Mouse (Mus musculus): ENCODE measurements around the gene Mpzl1. TPM values are rescaled to one million over a fixed set of nuclear protein-coding genes. Genes with fewer than 3 reads are reported as not detected.

The Mpzl1 gene
- polyA plus RNA-seq, 1 experiment from 2014 or later: 159 TPM

- no peaks in the 10 kb centered on the region for H3K9me3 ChIP-seq (replicated peaks; ENCODE audit: control insufficient read depth, low read length)
- no peak for ATAC-seq
Measured at GRCm38 (mm10) chr1:165661725-165662124, 27.4 kb upstream of the Mpzl1 start.

GRCm38 (mm10) chr1:165661191-165661590, 26.9 kb upstream of the Mpzl1 start:
- ATAC-seq: no peak
- H3K27me3 ChIP-seq (replicated peaks; ENCODE audit: control insufficient read depth, insufficient read depth, low read length): no peaks in the 10 kb centered on the region
- WGBS: 65% methylated on average over 3 of the region's 3 CpGs

More at GRCm38 (mm10) chr1:165661725-165662124, 27.4 kb upstream of the Mpzl1 start:
- H3K27me3 ChIP-seq (replicated peaks; ENCODE audit: control insufficient read depth, insufficient read depth, low read length): no peaks in the 10 kb centered on the region
- DNase-seq (ENCODE audit: low spot score): no peak
- 85% methylated on average over 6 of the region's 6 CpGs for WGBS
- peaks cover 7% of the 10 kb centered on the region; the same call in 1 of the 2 replicates for H3K4me1 ChIP-seq (ENCODE audit: control insufficient read depth, insufficient read depth, low read length)
- H3K4me2 ChIP-seq (ENCODE audit: low read length): no peak overlapping the region
- no peak overlapping the region for H3K27ac ChIP-seq (ENCODE audit: low read depth, low read length)
- H3K36me3 ChIP-seq (ENCODE audit: control insufficient read depth, insufficient read depth, low read length): no peaks in the 10 kb centered on the region
- H3K9ac ChIP-seq (ENCODE audit: low read length): no peak overlapping the region
- no peak overlapping the region for H3K4me3 ChIP-seq (ENCODE audit: low read depth, low read length)

GRCm38 (mm10) chr1:165660774-165661173, 26.4 kb upstream of the Mpzl1 start:
- ATAC-seq: peak; percentile 43
- peak; percentile 88 for DNase-seq (ENCODE audit: low spot score)
- Histone ChIP-seq H3K4me3 (ENCODE audit: low read depth, low read length) (no peak overlapping the region), H3K27me3 (replicated peaks; ENCODE audit: control insufficient read depth, insufficient read depth, low read length) (no peaks in the 10 kb centered on the region), H3K36me3 (ENCODE audit: control insufficient read depth, insufficient read depth, low read length) (no peaks in the 10 kb centered on the region), H3K9me3 (replicated peaks; ENCODE audit: control insufficient read depth, low read length) (no peaks in the 10 kb centered on the region), H3K27ac (ENCODE audit: low read depth, low read length) (no peak overlapping the region), H3K4me1 (ENCODE audit: control insufficient read depth, insufficient read depth, low read length) (peaks cover 7% of the 10 kb centered on the region; the same call in 1 of the 2 replicates), H3K9ac (ENCODE audit: low read length) (no peak overlapping the region), H3K4me2 (ENCODE audit: low read length) (no peak overlapping the region)
- WGBS: 15% methylated on average over 4 of the region's 4 CpGs

More at GRCm38 (mm10) chr1:165661191-165661590, 26.9 kb upstream of the Mpzl1 start:
- H3K4me2 ChIP-seq (ENCODE audit: low read length): no peak overlapping the region
- DNase-seq (ENCODE audit: low spot score): no peak
- no peaks in the 10 kb centered on the region for H3K36me3 ChIP-seq (ENCODE audit: control insufficient read depth, insufficient read depth, low read length)
- no peak overlapping the region for H3K4me3 ChIP-seq (ENCODE audit: low read depth, low read length)
- no peaks in the 10 kb centered on the region for H3K9me3 ChIP-seq (replicated peaks; ENCODE audit: control insufficient read depth, low read length)
- H3K4me1 ChIP-seq (ENCODE audit: control insufficient read depth, insufficient read depth, low read length): peaks cover 7% of the 10 kb centered on the region; the same call in 1 of the 2 replicates
- no peak overlapping the region for H3K27ac ChIP-seq (ENCODE audit: low read depth, low read length)
- H3K9ac ChIP-seq (ENCODE audit: low read length): no peak overlapping the region

- WGBS: 28% methylated on average over 5 of the region's 5 CpGs
- ATAC-seq (peak; percentile 77), DNase-seq (ENCODE audit: low spot score) (peak; percentile 80)
- Histone ChIP-seq H3K36me3 (ENCODE audit: control insufficient read depth, insufficient read depth, low read length) (no peaks in the 10 kb centered on the region), H3K4me3 (ENCODE audit: low read depth, low read length) (no peak overlapping the region), H3K4me2 (ENCODE audit: low read length) (no peak overlapping the region), H3K27me3 (replicated peaks; ENCODE audit: control insufficient read depth, insufficient read depth, low read length) (no peaks in the 10 kb centered on the region), H3K9ac (ENCODE audit: low read length) (no peak overlapping the region), H3K27ac (ENCODE audit: low read depth, low read length) (no peak overlapping the region), H3K9me3 (replicated peaks; ENCODE audit: control insufficient read depth, low read length) (no peaks in the 10 kb centered on the region), H3K4me1 (ENCODE audit: control insufficient read depth, insufficient read depth, low read length) (peaks cover 7% of the 10 kb centered on the region; the same call in 1 of the 2 replicates)
Measured at GRCm38 (mm10) chr1:165658602-165659001, 24.3 kb upstream of the Mpzl1 start.

- ATAC-seq (no peak), DNase-seq (ENCODE audit: low spot score) (no peak)
- 92% methylated on average over 14 of the region's 14 CpGs for WGBS
- Histone ChIP-seq H3K4me2 (ENCODE audit: low read length) (no peak overlapping the region), H3K4me3 (ENCODE audit: low read depth, low read length) (no peak overlapping the region), H3K9me3 (replicated peaks; ENCODE audit: control insufficient read depth, low read length) (no peaks in the 10 kb centered on the region), H3K27ac (ENCODE audit: low read depth, low read length) (no peak overlapping the region), H3K9ac (ENCODE audit: low read length) (no peak overlapping the region), H3K36me3 (ENCODE audit: control insufficient read depth, insufficient read depth, low read length) (no peaks in the 10 kb centered on the region), H3K4me1 (ENCODE audit: control insufficient read depth, insufficient read depth, low read length) (no peaks in the 10 kb centered on the region), H3K27me3 (replicated peaks; ENCODE audit: control insufficient read depth, insufficient read depth, low read length) (no peaks in the 10 kb centered on the region)
Measured at GRCm38 (mm10) chr1:165655482-165655881, 21.1 kb upstream of the Mpzl1 start.

- H3K27ac ChIP-seq (ENCODE audit: low read depth, low read length): no peak overlapping the region
- ATAC-seq (no peak), DNase-seq (ENCODE audit: low spot score) (no peak)
- no peaks in the 10 kb centered on the region for H3K27me3 ChIP-seq (replicated peaks; ENCODE audit: control insufficient read depth, insufficient read depth, low read length)
- no peaks in the 10 kb centered on the region for H3K36me3 ChIP-seq (ENCODE audit: control insufficient read depth, insufficient read depth, low read length)
- no peak overlapping the region for H3K9ac ChIP-seq (ENCODE audit: low read length)
- no peaks in the 10 kb centered on the region for H3K9me3 ChIP-seq (replicated peaks; ENCODE audit: control insufficient read depth, low read length)
- no peak overlapping the region for H3K4me2 ChIP-seq (ENCODE audit: low read length)
- 76% methylated on average over 6 of the region's 6 CpGs for WGBS
- H3K4me3 ChIP-seq (ENCODE audit: low read depth, low read length): no peak overlapping the region
- H3K4me1 ChIP-seq (ENCODE audit: control insufficient read depth, insufficient read depth, low read length): no peaks in the 10 kb centered on the region
Measured at GRCm38 (mm10) chr1:165655022-165655421, 20.7 kb upstream of the Mpzl1 start.

- Histone ChIP-seq H3K9me3 (replicated peaks; ENCODE audit: control insufficient read depth, low read length) (no peaks in the 10 kb centered on the region), H3K9ac (ENCODE audit: low read length) (no peak overlapping the region), H3K36me3 (ENCODE audit: control insufficient read depth, insufficient read depth, low read length) (no peaks in the 10 kb centered on the region), H3K4me1 (ENCODE audit: control insufficient read depth, insufficient read depth, low read length) (no peaks in the 10 kb centered on the region), H3K4me2 (ENCODE audit: low read length) (no peak overlapping the region), H3K4me3 (ENCODE audit: low read depth, low read length) (no peak overlapping the region), H3K27ac (ENCODE audit: low read depth, low read length) (no peak overlapping the region), H3K27me3 (replicated peaks; ENCODE audit: control insufficient read depth, insufficient read depth, low read length) (no peaks in the 10 kb centered on the region)
- DNase-seq (ENCODE audit: low spot score): no peak
- WGBS: 90% methylated on average over 14 of the region's 14 CpGs
- ATAC-seq: no peak
Measured at GRCm38 (mm10) chr1:165653126-165653885, 19.0 kb upstream of the Mpzl1 start.

GRCm38 (mm10) chr1:165652507-165652906, 18.2 kb upstream of the Mpzl1 start:
- DNase-seq (ENCODE audit: low spot score) (no peak), ATAC-seq (no peak)
- H3K36me3 ChIP-seq (ENCODE audit: control insufficient read depth, insufficient read depth, low read length): no peaks in the 10 kb centered on the region
- no peak overlapping the region for H3K4me3 ChIP-seq (ENCODE audit: low read depth, low read length)
- WGBS: 73% methylated on average over 2 of the region's 2 CpGs
- H3K9me3 ChIP-seq (replicated peaks; ENCODE audit: control insufficient read depth, low read length): no peaks in the 10 kb centered on the region
- no peaks in the 10 kb centered on the region for H3K4me1 ChIP-seq (ENCODE audit: control insufficient read depth, insufficient read depth, low read length)
- H3K4me2 ChIP-seq (ENCODE audit: low read length): no peak overlapping the region
- H3K9ac ChIP-seq (ENCODE audit: low read length): no peak overlapping the region
- H3K27me3 ChIP-seq (replicated peaks; ENCODE audit: control insufficient read depth, insufficient read depth, low read length): no peaks in the 10 kb centered on the region
- no peak overlapping the region for H3K27ac ChIP-seq (ENCODE audit: low read depth, low read length)

- DNase-seq (ENCODE audit: low spot score) (no peak), ATAC-seq (no peak)
- Histone ChIP-seq H3K9me3 (replicated peaks; ENCODE audit: control insufficient read depth, low read length) (no peaks in the 10 kb centered on the region), H3K27ac (ENCODE audit: low read depth, low read length) (no peak overlapping the region), H3K9ac (ENCODE audit: low read length) (no peak overlapping the region), H3K27me3 (replicated peaks; ENCODE audit: control insufficient read depth, insufficient read depth, low read length) (no peaks in the 10 kb centered on the region), H3K4me2 (ENCODE audit: low read length) (no peak overlapping the region), H3K4me3 (ENCODE audit: low read depth, low read length) (no peak overlapping the region), H3K36me3 (ENCODE audit: control insufficient read depth, insufficient read depth, low read length) (no peaks in the 10 kb centered on the region), H3K4me1 (ENCODE audit: control insufficient read depth, insufficient read depth, low read length) (no peaks in the 10 kb centered on the region)
- 68% methylated on average over 5 of the region's 5 CpGs for WGBS
Measured at GRCm38 (mm10) chr1:165651158-165651557, 16.8 kb upstream of the Mpzl1 start.
